Mouse (Mus musculus) lung, postnatal 0 days (tissue): Measurements from ENCODE around the gene Olfr984.

Experiments used
- CTCF ChIP-seq: IDR thresholded peaks from 2 replicates; pipeline ENCODE4 v1.5.1; 2016; ENCODE audit warnings: antibody characterized with exemption, mild to moderate bottlenecking
- EP300 ChIP-seq: IDR thresholded peaks from 2 replicates; pipeline ENCODE4 v1.6.1; 2016; ENCODE audit warnings: antibody characterized with exemption, mild to moderate bottlenecking, control low read depth

- no peak for TF ChIP-seq CTCF
- TF ChIP-seq EP300: no peak
These were observed 41.2 kb upstream of the Olfr984 start for GRCm38 (mm10) chr9:40155118-40155644.
